Mouse (Mus musculus) liver, embryonic 14.5 days (tissue): ENCODE data around the gene Fmnl3. TPM values are rescaled to one million over a fixed set of nuclear protein-coding genes. Genes with fewer than 3 reads are reported as not detected.
"Not testable (repeated sequence)": the region's sequence is repeated elsewhere in the genome, so short reads cannot be mapped to it uniquely, and the experiment has no call there.

ENCODE experiments used
- ATAC-seq: fragments of 200-750 bp; cut with Nextera tagmentation; 2 replicates; pipeline ENCODE4 v1.8.0; 2017; ENCODE audit warnings: moderate number of reproducible peaks, mild to moderate bottlenecking, moderate library complexity; ENCODE audit not compliant: insufficient read depth
- DNase-seq, 3 experiments: peaks; one replicate each; pipeline ENCODE4 v3.0.0-alpha.2; 2012 to 2013; ENCODE audit warnings: low read depth in 3 of 3, low spot score in 3 of 3
- H3K27ac ChIP-seq: fragments of 300-500 bp; sonication (generic); 2 replicates; pipeline ENCODE4 v1.5.1; 2014; ENCODE audit warnings: moderate library complexity, mild to moderate bottlenecking, control low read depth, inconsistent platforms
- H3K27me3 ChIP-seq: fragments of 300-500 bp; sonication (generic); 2 replicates; pipeline ENCODE4 v1.6.1; 2014; ENCODE audit warnings: mild to moderate bottlenecking, low read length, moderate library complexity; ENCODE audit not compliant: control insufficient read depth, insufficient read depth
- H3K36me3 ChIP-seq: fragments of 300-500 bp; sonication (generic); replicated peaks from 2 replicates; pipeline ENCODE4 v1.6.1; 2014; ENCODE audit warnings: low read depth; ENCODE audit not compliant: control insufficient read depth, insufficient read depth
- H3K4me1 ChIP-seq, 2 experiments: fragments of 200-500 bp in 1 of 2; fragments of 300-500 bp in 1 of 2; sonication (generic) in 1 of 2; replicated peaks; 2 replicates each; pipeline ENCODE4 v1.6.1; 2012 to 2014; ENCODE audit warnings: antibody characterized with exemption in 1 of 2, inconsistent platforms in 1 of 2, low read length in 1 of 2; ENCODE audit not compliant: control insufficient read depth in 2 of 2, insufficient read depth in 2 of 2
- H3K4me2 ChIP-seq: fragments of 300-500 bp; sonication (generic); 2 replicates; pipeline ENCODE4 v1.6.1; 2014; ENCODE audit warnings: low read depth, mild to moderate bottlenecking, control low read depth, moderate library complexity
- H3K4me3 ChIP-seq, 2 experiments: fragments of 200-500 bp in 1 of 2; fragments of 300-500 bp in 1 of 2; sonication (generic) in 1 of 2; 2 replicates each; pipeline ENCODE4 v1.5.1; 2012 to 2014; ENCODE audit warnings: low read depth in 2 of 2, low read length in 2 of 2, mild to moderate bottlenecking in 2 of 2, control low read depth in 1 of 2, inconsistent platforms in 1 of 2, moderate library complexity in 1 of 2; ENCODE audit not compliant: insufficient read depth in 1 of 2
- H3K9ac ChIP-seq: fragments of 300-500 bp; sonication (generic); replicated peaks from 2 replicates; pipeline ENCODE4 v1.6.1; 2014; ENCODE audit warnings: mild to moderate bottlenecking, control low read depth, moderate library complexity
- H3K9me3 ChIP-seq: fragments of 300-500 bp; sonication (generic); 2 replicates; pipeline ENCODE4 v1.6.1; 2016; ENCODE audit warnings: low read length, mixed read lengths; ENCODE audit not compliant: control insufficient read depth
- CTCF ChIP-seq: IDR thresholded peaks from 2 replicates; pipeline ENCODE4 v1.5.1; 2016; ENCODE audit warnings: antibody characterized with exemption, low read depth, control low read depth
- EP300 ChIP-seq: IDR thresholded peaks from 2 replicates; pipeline ENCODE4 v1.6.1; 2016; ENCODE audit warnings: antibody characterized with exemption, low read depth
- WGBS: fragments of 180-500 bp; shearing (Covaris S2); extraction: QIAGEN DNeasy Blood & Tissue Kit; methylation state at CpG from one replicate; pipeline ENCODE4 v1.1.7; 2014; ENCODE audit not compliant: insufficient replicate concordance; 5-methylcytosine and 5-hydroxymethylcytosine counted together
- polyA plus RNA-seq, 2 experiments: library from polyadenylated mRNA; depleted of rRNA in 1 of 2; stranded (reverse) in 1 of 2; unstranded in 1 of 2; fragments of >200 nt; fragmentation: Nextera tagmentation in 1 of 2; extraction: Ambion mirVana in 1 of 2; gene quantifications; 2 replicates each; pipeline versions ENCODE4 v1.2.1 to v1.2.3; 2012 to 2014

Gene Fmnl3
- polyA plus RNA-seq, 2 experiments: 1.4 to 3.7 TPM

DNA sequence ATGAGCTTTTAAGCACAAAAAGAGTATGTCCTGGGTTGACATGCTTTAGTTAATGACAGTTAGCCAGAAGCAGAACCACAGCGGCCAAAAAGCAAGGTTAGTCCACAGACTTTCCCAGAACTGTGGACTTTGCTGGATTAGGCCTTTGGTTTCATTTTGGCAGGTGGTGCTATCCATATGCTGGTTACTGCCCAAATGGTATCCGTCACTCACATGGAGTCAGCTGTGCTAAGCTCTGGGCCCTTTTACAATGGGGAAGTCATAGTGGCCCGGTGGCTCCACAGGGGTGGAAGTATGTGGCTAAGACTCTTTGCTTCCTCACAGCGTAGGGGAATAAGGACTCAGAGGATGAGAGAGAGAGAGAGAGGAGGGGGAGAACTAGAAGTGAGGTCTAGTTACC, 17.7 kb upstream of the Fmnl3 start:
- peaks cover 0 to 22% of the 10 kb centered on the region in 2 experiments; a peak in 3 of 4 replicates for H3K4me1 ChIP-seq
- WGBS: 46% methylated on average over 4 of the region's 4 CpGs
- no peaks in the 10 kb centered on the region for H3K9me3 ChIP-seq
- no peaks in the 10 kb centered on the region for H3K36me3 ChIP-seq
- H3K4me3 ChIP-seq: no peak overlapping the region
- no peak overlapping the region for H3K4me2 ChIP-seq
- DNase-seq (no peak), ATAC-seq (no peak)
- no peak overlapping the region for H3K9ac ChIP-seq
- TF ChIP-seq EP300: no peak
- TF ChIP-seq CTCF: no peak
- no peak overlapping the region for H3K27ac ChIP-seq
- no peaks in the 10 kb centered on the region for H3K27me3 ChIP-seq

GRCm38 (mm10) chr15:99386796-99387195, 16.5 kb upstream of the Fmnl3 start:
- 48% methylated on average over 3 of the region's 3 CpGs for WGBS
- Histone ChIP-seq H3K36me3 (no peaks in the 10 kb centered on the region), H3K4me3 (no peak overlapping the region), H3K9me3 (no peaks in the 10 kb centered on the region), H3K9ac (no peak overlapping the region), H3K4me1 (peaks cover 0 to 16% of the 10 kb centered on the region in 2 experiments; a peak in 3 of 4 replicates), H3K27ac (no peak overlapping the region), H3K4me2 (no peak overlapping the region), H3K27me3 (no peaks in the 10 kb centered on the region)
- ATAC-seq (no peak), DNase-seq (no peak)
- TF ChIP-seq CTCF (no peak), EP300 (no peak)

GRCm38 (mm10) chr15:99386110-99386509, 15.8 kb upstream of the Fmnl3 start:
- H3K4me1 ChIP-seq: peaks cover 0 to 13% of the 10 kb centered on the region in 2 experiments; a peak in 3 of 4 replicates
- DNase-seq, H3K36me3 ChIP-seq, H3K27ac ChIP-seq, H3K9me3 ChIP-seq, H3K4me3 ChIP-seq, ATAC-seq, H3K4me2 ChIP-seq, H3K27me3 ChIP-seq, H3K9ac ChIP-seq: not testable (repeated sequence)
- WGBS: 58% methylated on average over 3 of the region's 3 CpGs

- Histone ChIP-seq H3K4me3 (no peak overlapping the region), H3K27ac (no peak overlapping the region), H3K36me3 (no peaks in the 10 kb centered on the region), H3K9me3 (no peaks in the 10 kb centered on the region), H3K9ac (no peak overlapping the region), H3K4me1 (peaks cover 0 to 9% of the 10 kb centered on the region in 2 experiments; a peak in 3 of 4 replicates), H3K27me3 (no peaks in the 10 kb centered on the region), H3K4me2 (no peak overlapping the region)
- ATAC-seq: no peak
- WGBS: 48% methylated on average over 6 of the region's 6 CpGs
- DNase-seq: no peak
- TF ChIP-seq CTCF: no peak
- no peak for TF ChIP-seq EP300
Measured at GRCm38 (mm10) chr15:99384071-99384470, 13.8 kb upstream of the Fmnl3 start.

GRCm38 (mm10) chr15:99382893-99383292, 12.6 kb upstream of the Fmnl3 start:
- H3K4me2 ChIP-seq: no peak overlapping the region
- TF ChIP-seq EP300: no peak
- TF ChIP-seq CTCF: no peak
- no peak for ATAC-seq
- no peak overlapping the region for H3K27ac ChIP-seq
- peaks cover 0 to 9% of the 10 kb centered on the region in 2 experiments; a peak in 2 of 4 replicates for H3K4me1 ChIP-seq
- DNase-seq: no peak
- H3K27me3 ChIP-seq: no peaks in the 10 kb centered on the region
- no peaks in the 10 kb centered on the region for H3K36me3 ChIP-seq
- no peaks in the 10 kb centered on the region; the same call in 1 of the 2 replicates for H3K9me3 ChIP-seq
- H3K4me3 ChIP-seq: no peak overlapping the region
- H3K9ac ChIP-seq: no peak overlapping the region
